Mouse (Mus musculus): Measurements from ENCODE around the gene Ckm. TPM values are rescaled to one million over a fixed set of nuclear protein-coding genes. Genes with fewer than 3 reads are reported as not detected.

Ckm gene
- polyA plus RNA-seq, 1 experiment = not detected

- no peak overlapping the region for H3K27ac ChIP-seq (ENCODE audit: insufficient read depth, low read depth, low read length)
- peaks cover 12% of the 10 kb centered on the region for H3K4me1 ChIP-seq (ENCODE audit: control insufficient read depth, insufficient read depth, low read length)
- no peak for TF ChIP-seq POLR2A (IDR thresholded peaks at IDR 0.05; ENCODE audit: insufficient read depth, low read depth, low read length)
- no peak for TF ChIP-seq CTCF (IDR thresholded peaks at IDR 0.05; ENCODE audit: insufficient read depth, low read depth, low read length)
- 20% methylated on average over 9 of the region's 9 CpGs for WGBS
- H3K4me3 ChIP-seq (ENCODE audit: insufficient read depth, low read depth, low read length) = no peak overlapping the region
Measured at GRCm38 (mm10) chr7:19437048-19437447, 32.5 kb downstream of the Ckm start.

GRCm38 (mm10) chr7:19441448-19442091 lies 37.0 kb downstream of the Ckm start:
- 89% methylated on average over 9 of the region's 9 CpGs for WGBS
- H3K4me1 ChIP-seq (ENCODE audit: control insufficient read depth, insufficient read depth, low read length) = peaks cover 12% of the 10 kb centered on the region
- no peak overlapping the region for H3K27ac ChIP-seq (ENCODE audit: insufficient read depth, low read depth, low read length)
- no peak for TF ChIP-seq POLR2A (IDR thresholded peaks at IDR 0.05; ENCODE audit: insufficient read depth, low read depth, low read length)
- no peak for TF ChIP-seq CTCF (IDR thresholded peaks at IDR 0.05; ENCODE audit: insufficient read depth, low read depth, low read length)
- H3K4me3 ChIP-seq (ENCODE audit: insufficient read depth, low read depth, low read length) = no peak overlapping the region

- 39% methylated on average over 3 of the region's 3 CpGs for WGBS
- Histone ChIP-seq H3K4me1 (ENCODE audit: control insufficient read depth, insufficient read depth, low read length) (no peaks in the 10 kb centered on the region), H3K4me3 (ENCODE audit: insufficient read depth, low read depth, low read length) (no peak overlapping the region), H3K27ac (ENCODE audit: insufficient read depth, low read depth, low read length) (no peak overlapping the region)
- TF ChIP-seq POLR2A (IDR thresholded peaks at IDR 0.05; ENCODE audit: insufficient read depth, low read depth, low read length) (no peak), CTCF (IDR thresholded peaks at IDR 0.05; ENCODE audit: insufficient read depth, low read depth, low read length) (0 out of 2 replicates have a peak, but pooled peaks have one; percentile 38)
Measured at GRCm38 (mm10) chr7:19443344-19443743, 38.8 kb downstream of the Ckm start.

DNA sequence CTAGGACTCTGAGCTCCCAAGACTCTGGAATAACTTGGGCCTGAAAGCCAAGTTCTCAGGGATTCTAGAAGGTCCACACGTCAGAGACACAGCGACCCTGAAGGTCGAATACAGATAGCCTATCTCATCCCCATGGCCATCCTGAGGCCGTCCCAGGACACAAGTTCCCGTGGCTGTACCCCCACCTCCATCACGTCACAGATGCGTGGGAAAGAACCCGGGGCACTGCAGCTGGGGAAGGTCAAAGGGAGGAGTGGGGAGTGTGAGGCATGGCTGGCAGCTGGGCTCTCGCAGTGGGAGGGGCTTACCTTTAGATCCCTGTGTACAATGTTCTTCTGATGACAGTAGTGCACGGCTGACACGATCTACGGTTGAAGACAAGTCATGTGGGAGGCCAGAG lies 40.2 kb downstream of the Ckm start:
- WGBS = 92% methylated on average over 12 of the region's 12 CpGs
- Histone ChIP-seq H3K4me1 (ENCODE audit: control insufficient read depth, insufficient read depth, low read length) (no peaks in the 10 kb centered on the region), H3K27ac (ENCODE audit: insufficient read depth, low read depth, low read length) (no peak overlapping the region), H3K4me3 (ENCODE audit: insufficient read depth, low read depth, low read length) (no peak overlapping the region)
- TF ChIP-seq CTCF (IDR thresholded peaks at IDR 0.05; ENCODE audit: insufficient read depth, low read depth, low read length) (no peak), POLR2A (IDR thresholded peaks at IDR 0.05; ENCODE audit: insufficient read depth, low read depth, low read length) (no peak)

DNA sequence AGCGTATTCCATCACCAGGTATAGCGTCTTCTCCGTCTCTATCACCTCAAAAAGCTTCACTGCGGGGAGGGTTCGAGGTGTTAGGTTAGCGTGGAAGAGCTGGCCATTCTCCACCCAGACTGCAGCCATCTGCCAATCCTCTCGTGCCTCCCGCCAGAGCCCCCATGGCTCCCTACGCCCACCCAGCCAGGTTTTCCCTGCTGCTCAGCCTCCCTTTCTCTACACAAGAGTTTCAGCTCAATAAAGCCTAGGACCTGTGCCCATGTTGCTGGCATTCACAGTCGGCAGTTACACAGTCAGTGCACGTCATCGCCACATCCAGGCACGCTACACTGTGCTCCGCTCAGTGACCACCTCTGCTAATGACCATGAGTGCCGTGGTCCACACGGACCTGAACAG lies 43.1 kb downstream of the Ckm start:
- Histone ChIP-seq H3K4me3 (ENCODE audit: insufficient read depth, low read depth, low read length) (no peak overlapping the region), H3K4me1 (ENCODE audit: control insufficient read depth, insufficient read depth, low read length) (no peaks in the 10 kb centered on the region), H3K27ac (ENCODE audit: insufficient read depth, low read depth, low read length) (no peak overlapping the region)
- no peak for TF ChIP-seq POLR2A (IDR thresholded peaks at IDR 0.05; ENCODE audit: insufficient read depth, low read depth, low read length)
- TF ChIP-seq CTCF (IDR thresholded peaks at IDR 0.05; ENCODE audit: insufficient read depth, low read depth, low read length) = no peak
- 90% methylated on average over 16 of the region's 16 CpGs for WGBS

DNA sequence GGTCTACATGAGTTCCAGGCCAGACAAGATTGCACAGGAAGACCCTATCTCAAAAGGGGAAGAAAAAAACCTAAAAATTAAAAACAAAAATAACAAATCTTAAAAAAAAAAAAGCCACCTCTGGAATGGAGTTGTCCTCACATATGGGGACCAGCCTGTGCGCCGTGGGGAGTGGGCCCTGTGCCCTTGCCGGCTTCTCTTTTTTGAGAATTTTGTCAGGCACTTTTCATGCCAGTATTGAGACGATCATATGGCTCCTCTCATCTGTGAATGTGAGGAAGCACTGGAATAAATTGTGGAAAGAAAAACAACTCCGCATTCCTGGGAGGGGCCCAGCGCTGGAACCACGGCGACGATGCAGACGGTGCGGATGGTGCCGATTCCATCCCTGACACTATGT lies 44.6 kb downstream of the Ckm start:
- WGBS = 87% methylated on average over 12 of the region's 12 CpGs
- TF ChIP-seq CTCF (IDR thresholded peaks at IDR 0.05; ENCODE audit: insufficient read depth, low read depth, low read length) (no peak), POLR2A (IDR thresholded peaks at IDR 0.05; ENCODE audit: insufficient read depth, low read depth, low read length) (no peak)
- H3K27ac ChIP-seq (ENCODE audit: insufficient read depth, low read depth, low read length) = no peak overlapping the region

GRCm38 (mm10) chr7:19455186-19455585 lies 50.6 kb downstream of the Ckm start:
- TF ChIP-seq POLR2A (IDR thresholded peaks at IDR 0.05; ENCODE audit: insufficient read depth, low read depth, low read length) = no peak
- TF ChIP-seq CTCF (IDR thresholded peaks at IDR 0.05; ENCODE audit: insufficient read depth, low read depth, low read length) = no peak
- WGBS = 90% methylated on average over 4 of the region's 4 CpGs
- Histone ChIP-seq H3K4me1 (ENCODE audit: control insufficient read depth, insufficient read depth, low read length) (peaks cover 21% of the 10 kb centered on the region), H3K4me3 (ENCODE audit: insufficient read depth, low read depth, low read length) (no peak overlapping the region), H3K27ac (ENCODE audit: insufficient read depth, low read depth, low read length) (no peak overlapping the region)

More for the DNA sequence above, 44.6 kb downstream of the Ckm start:
- no peaks in the 10 kb centered on the region for H3K4me1 ChIP-seq (ENCODE audit: control insufficient read depth, insufficient read depth, low read length)
- no peak overlapping the region for H3K4me3 ChIP-seq (ENCODE audit: insufficient read depth, low read depth, low read length)

DNA sequence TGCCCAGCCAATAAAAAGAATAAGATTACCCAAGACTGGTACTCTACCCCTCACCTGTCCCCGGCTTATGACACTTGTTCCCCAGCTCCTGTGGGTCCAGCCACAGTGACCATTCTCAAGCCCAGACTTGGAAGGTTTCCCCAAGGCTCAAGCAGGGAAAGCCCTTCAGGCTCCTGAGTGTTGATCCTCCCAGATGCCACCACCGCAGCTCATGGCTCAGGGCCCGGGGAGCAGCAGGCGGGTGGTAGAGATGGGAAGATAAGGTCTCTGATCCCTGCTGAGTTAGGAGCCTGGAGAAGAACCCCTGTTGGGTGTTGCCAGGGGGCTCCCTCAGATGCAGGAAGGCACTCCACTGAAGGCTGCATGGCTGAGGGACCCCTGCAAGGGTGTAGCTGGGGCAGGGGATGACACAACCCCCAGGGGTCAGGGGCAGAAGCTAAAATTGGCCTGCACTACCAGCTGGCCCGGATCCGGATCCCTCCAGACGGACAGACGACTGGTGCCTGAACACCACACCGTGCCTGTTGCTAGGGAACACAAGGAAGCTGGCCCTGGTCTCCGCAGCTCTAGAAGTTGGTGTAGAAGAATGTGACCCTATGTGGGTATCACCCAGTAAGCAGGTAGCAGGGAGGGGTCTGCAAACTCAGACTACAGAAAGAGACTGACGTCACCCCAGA lies 51.4 kb downstream of the Ckm start:
- WGBS = 56% methylated on average over 11 of the region's 11 CpGs
- peaks cover 21% of the 10 kb centered on the region for H3K4me1 ChIP-seq (ENCODE audit: control insufficient read depth, insufficient read depth, low read length)
- H3K4me3 ChIP-seq (ENCODE audit: insufficient read depth, low read depth, low read length) = no peak overlapping the region
- TF ChIP-seq CTCF (IDR thresholded peaks at IDR 0.05; ENCODE audit: insufficient read depth, low read depth, low read length) = no peak
- no peak for TF ChIP-seq POLR2A (IDR thresholded peaks at IDR 0.05; ENCODE audit: insufficient read depth, low read depth, low read length)
- H3K27ac ChIP-seq (ENCODE audit: insufficient read depth, low read depth, low read length) = no peak overlapping the region

GRCm38 (mm10) chr7:19456628-19457027 lies 52.1 kb downstream of the Ckm start:
- H3K4me3 ChIP-seq (ENCODE audit: insufficient read depth, low read depth, low read length) = no peak overlapping the region
- 87% methylated on average over 7 of the region's 7 CpGs for WGBS
- H3K4me1 ChIP-seq (ENCODE audit: control insufficient read depth, insufficient read depth, low read length) = peaks cover 21% of the 10 kb centered on the region
- H3K27ac ChIP-seq (ENCODE audit: insufficient read depth, low read depth, low read length) = no peak overlapping the region
- no peak for TF ChIP-seq CTCF (IDR thresholded peaks at IDR 0.05; ENCODE audit: insufficient read depth, low read depth, low read length)
- no peak for TF ChIP-seq POLR2A (IDR thresholded peaks at IDR 0.05; ENCODE audit: insufficient read depth, low read depth, low read length)

Measured in olfactory bulb, adult 2 months (tissue).